Mouse (Mus musculus) kidney, embryonic 15.5 days (tissue): ENCODE results near the gene Btg3. TPM values are rescaled to one million over a fixed set of nuclear protein-coding genes. Genes with fewer than 3 reads are reported as not detected.

Experiments used
- ATAC-seq: fragments of 200-750 bp; cut with Nextera tagmentation; replicated peaks from 2 replicates; pipeline ENCODE4 v1.8.0; 2017; ENCODE audit warnings: moderate TSS enrichment; ENCODE audit not compliant: low FRiP score
- H3K27ac ChIP-seq: fragments of 300-500 bp; sonication (generic); 2 replicates; pipeline ENCODE4 v1.5.1; 2015; ENCODE audit warnings: mild to moderate bottlenecking, inconsistent platforms
- H3K27me3 ChIP-seq: fragments of 300-500 bp; sonication (generic); 2 replicates; pipeline ENCODE4 v1.6.1; 2015; ENCODE audit warnings: inconsistent platforms
- H3K36me3 ChIP-seq: fragments of 300-500 bp; sonication (generic); 2 replicates; pipeline ENCODE4 v1.6.1; 2015; ENCODE audit warnings: inconsistent platforms
- H3K4me1 ChIP-seq: fragments of 300-500 bp; sonication (generic); 2 replicates; pipeline ENCODE4 v1.6.1; 2015; ENCODE audit warnings: inconsistent platforms
- H3K4me2 ChIP-seq: fragments of 300-500 bp; sonication (generic); 2 replicates; pipeline ENCODE4 v1.6.1; 2015; ENCODE audit warnings: moderate library complexity, mild to moderate bottlenecking, inconsistent platforms
- H3K4me3 ChIP-seq: fragments of 300-500 bp; sonication (generic); replicated peaks from 2 replicates; pipeline ENCODE4 v1.5.1; 2015; ENCODE audit warnings: mild to moderate bottlenecking, inconsistent platforms
- H3K9ac ChIP-seq: fragments of 300-500 bp; sonication (generic); 2 replicates; pipeline ENCODE4 v1.6.1; 2015; ENCODE audit warnings: mild to moderate bottlenecking, inconsistent platforms
- H3K9me3 ChIP-seq: fragments of 300-500 bp; sonication (generic); replicated peaks from 2 replicates; pipeline ENCODE4 v1.6.1; 2016; ENCODE audit warnings: inconsistent platforms
- WGBS: fragments of 180-500 bp; shearing (Covaris S2); methylation state at CpG from one replicate; pipeline ENCODE4 v1.1.7; 2015; ENCODE audit warnings: mixed read lengths; 5-methylcytosine and 5-hydroxymethylcytosine counted together
- polyA plus RNA-seq: library from polyadenylated mRNA; unstranded; fragments of >200 nt; fragmentation: Nextera tagmentation; extraction: Ambion mirVana; gene quantifications from 2 replicates; pipeline ENCODE4 v1.2.1, GENCODE M21; 2015

The Btg3 gene
- polyA plus RNA-seq, 1 experiment from 2014 or later: 52.0 TPM

DNA sequence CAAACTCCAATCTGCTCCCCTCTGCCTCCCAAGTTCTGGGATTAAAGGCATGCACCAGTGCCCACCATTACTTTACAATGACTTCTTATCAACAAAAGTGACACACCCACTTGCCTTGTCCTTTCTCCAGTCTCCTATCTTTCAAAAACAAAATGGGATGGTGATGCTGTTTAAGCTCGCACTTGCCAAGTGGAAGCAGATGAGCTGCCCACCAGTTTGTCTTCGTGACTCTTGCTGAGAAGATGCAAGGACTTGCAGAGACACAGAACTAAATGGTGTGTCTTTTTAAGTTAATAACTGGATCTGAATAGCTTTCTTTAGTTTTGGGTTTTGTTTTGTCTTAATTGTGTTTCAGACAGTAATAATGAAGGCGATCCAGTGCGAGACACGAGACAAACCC is 34.2 kb downstream of the Btg3 start:
- H3K9ac ChIP-seq: no peak overlapping the region
- whole genome bisulfite sequencing: 91% methylated on average over 5 of the region's 5 CpGs
- H3K4me1 ChIP-seq: 0 out of 2 replicates have a peak, but pooled peaks cover 4% of the 10 kb centered on the region
- H3K27ac ChIP-seq: no peak overlapping the region
- H3K9me3 ChIP-seq: no peaks in the 10 kb centered on the region
- no peaks in the 10 kb centered on the region for H3K27me3 ChIP-seq
- no peak overlapping the region for H3K4me2 ChIP-seq
- no peaks in the 10 kb centered on the region for H3K36me3 ChIP-seq
- ATAC-seq: no peak
- H3K4me3 ChIP-seq: no peak overlapping the region

GRCm38 (mm10) chr16:78341356-78341755 is 35.6 kb downstream of the Btg3 start:
- ATAC-seq: no peak
- WGBS: 77% methylated on average over 4 of the region's 4 CpGs
- Histone ChIP-seq H3K4me3 (no peak overlapping the region), H3K36me3 (no peaks in the 10 kb centered on the region), H3K9me3 (no peaks in the 10 kb centered on the region), H3K4me2 (no peak overlapping the region), H3K4me1 (peaks cover 8% of the 10 kb centered on the region; the same call in 1 of the 2 replicates), H3K27ac (no peak overlapping the region), H3K27me3 (no peaks in the 10 kb centered on the region), H3K9ac (no peak overlapping the region)

DNA sequence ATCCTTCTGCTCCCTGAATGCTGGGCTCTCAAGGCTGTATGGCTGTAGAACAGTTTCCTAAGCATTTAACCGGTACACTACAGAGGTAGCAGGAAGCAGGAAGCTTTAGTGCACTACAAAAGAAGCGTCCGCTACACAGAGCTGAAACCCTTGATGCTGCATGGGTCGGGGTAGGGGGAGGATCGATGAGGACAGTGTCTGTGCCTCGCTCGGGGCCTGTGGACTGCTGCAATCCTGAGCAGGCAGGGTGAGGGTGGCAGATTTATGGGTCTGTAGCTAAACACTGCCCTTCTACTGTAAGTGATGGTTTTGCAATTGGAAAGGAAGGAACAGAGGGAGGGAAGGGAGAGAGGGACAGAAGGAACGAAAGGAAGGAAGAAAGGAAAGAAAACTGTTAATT is 39.8 kb downstream of the Btg3 start:
- H3K4me2 ChIP-seq: no peak overlapping the region
- H3K9ac ChIP-seq: no peak overlapping the region
- ATAC-seq: peak; percentile 82
- H3K36me3 ChIP-seq: peaks cover 39% of the 10 kb centered on the region
- WGBS: 17% methylated on average over 8 of the region's 8 CpGs
- H3K27me3 ChIP-seq: no peaks in the 10 kb centered on the region
- no peaks in the 10 kb centered on the region for H3K9me3 ChIP-seq
- H3K4me3 ChIP-seq: no peak overlapping the region
- peaks cover 4% of the 10 kb centered on the region; the same call in 1 of the 2 replicates for H3K4me1 ChIP-seq
- H3K27ac ChIP-seq: no peak overlapping the region

DNA sequence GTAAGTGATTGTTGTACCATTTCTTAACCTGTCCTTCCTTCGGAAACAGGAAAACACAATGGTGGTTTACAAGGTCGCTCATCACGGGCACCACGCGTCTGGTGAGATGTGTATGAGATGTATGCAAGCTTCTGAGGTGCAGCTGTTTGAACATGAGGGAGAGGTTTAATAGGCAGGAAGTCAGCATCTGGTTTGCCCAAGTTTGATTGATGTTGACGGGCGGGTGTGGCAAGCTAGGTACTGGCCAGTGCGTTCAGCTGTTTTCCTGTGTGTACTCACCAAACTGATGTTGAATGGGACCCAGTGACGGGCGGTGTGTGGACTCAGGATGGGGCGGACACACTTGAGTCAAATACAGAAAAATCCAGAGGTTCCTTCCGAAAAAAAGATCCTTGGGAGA is 49.0 kb downstream of the Btg3 start:
- no peak for ATAC-seq

GRCm38 (mm10) chr16:78327562-78327961 is 49.4 kb downstream of the Btg3 start:
- no peak for ATAC-seq
- no peak overlapping the region for H3K4me2 ChIP-seq
- no peak overlapping the region for H3K27ac ChIP-seq
- peaks cover 46% of the 10 kb centered on the region for H3K36me3 ChIP-seq
- WGBS: 72% methylated on average over 7 of the region's 7 CpGs
- H3K27me3 ChIP-seq: no peaks in the 10 kb centered on the region
- no peak overlapping the region for H3K4me3 ChIP-seq
- no peaks in the 10 kb centered on the region for H3K9me3 ChIP-seq
- no peaks in the 10 kb centered on the region for H3K4me1 ChIP-seq
- H3K9ac ChIP-seq: no peak overlapping the region

More for the DNA sequence above, 49.0 kb downstream of the Btg3 start:
- Histone ChIP-seq H3K9me3 (no peaks in the 10 kb centered on the region), H3K27me3 (no peaks in the 10 kb centered on the region), H3K4me1 (no peaks in the 10 kb centered on the region), H3K4me3 (no peak overlapping the region), H3K4me2 (no peak overlapping the region), H3K27ac (no peak overlapping the region), H3K36me3 (peaks cover 50% of the 10 kb centered on the region), H3K9ac (no peak overlapping the region)
- WGBS: 92% methylated on average over 12 of the region's 12 CpGs

GRCm38 (mm10) chr16:78325972-78326848 is 50.8 kb downstream of the Btg3 start:
- WGBS: 76% methylated on average over 27 of the region's 27 CpGs
- Histone ChIP-seq H3K4me3 (no peak overlapping the region), H3K4me2 (0 out of 2 replicates have a peak overlapping the region, but pooled peaks have one; percentile 3), H3K9ac (no peak overlapping the region), H3K27ac (no peak overlapping the region), H3K9me3 (no peaks in the 10 kb centered on the region), H3K27me3 (no peaks in the 10 kb centered on the region), H3K4me1 (0 out of 2 replicates have a peak, but pooled peaks cover 7% of the 10 kb centered on the region), H3K36me3 (peaks cover 41% of the 10 kb centered on the region)
- ATAC-seq: 0 out of 2 replicates have a peak, but pooled peaks have one; percentile 19

DNA sequence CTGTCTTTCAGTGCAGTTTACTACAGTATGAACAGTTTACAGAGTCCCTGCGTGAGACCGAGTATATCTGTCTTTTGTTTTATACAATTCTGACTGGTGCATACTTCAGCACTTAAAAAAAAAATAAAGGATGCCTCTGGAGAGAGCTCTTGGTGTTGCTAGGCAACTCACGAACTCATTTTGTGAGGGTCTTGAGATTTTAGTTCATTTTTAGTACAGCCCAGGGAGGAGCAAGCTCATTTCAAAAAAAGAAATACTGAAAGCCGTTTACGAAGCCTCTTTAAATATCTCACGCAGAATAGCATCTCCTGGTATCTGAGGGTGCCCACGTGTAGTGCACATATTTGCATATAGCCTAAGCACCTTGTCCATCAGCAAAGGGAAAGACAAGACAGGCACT is 54.9 kb downstream of the Btg3 start:
- H3K9ac ChIP-seq: no peak overlapping the region
- ATAC-seq: no peak
- H3K36me3 ChIP-seq: peaks cover 19% of the 10 kb centered on the region
- H3K27me3 ChIP-seq: no peaks in the 10 kb centered on the region
- no peak overlapping the region for H3K27ac ChIP-seq
- no peak overlapping the region for H3K4me3 ChIP-seq
- H3K4me1 ChIP-seq: 0 out of 2 replicates have a peak, but pooled peaks cover 13% of the 10 kb centered on the region
- no peak overlapping the region for H3K4me2 ChIP-seq
- no peaks in the 10 kb centered on the region for H3K9me3 ChIP-seq
- 58% methylated on average over 7 of the region's 7 CpGs for WGBS

- no peak overlapping the region for H3K4me3 ChIP-seq
- no peak overlapping the region for H3K9ac ChIP-seq
- H3K36me3 ChIP-seq: peaks cover 13% of the 10 kb centered on the region
- no peaks in the 10 kb centered on the region for H3K27me3 ChIP-seq
- peak; percentile 55; the same call in 1 of the 2 replicates for ATAC-seq
- 20% methylated on average over 7 of the region's 7 CpGs for WGBS
- 0 out of 2 replicates have a peak, but pooled peaks cover 13% of the 10 kb centered on the region for H3K4me1 ChIP-seq
- H3K9me3 ChIP-seq: no peaks in the 10 kb centered on the region
- H3K27ac ChIP-seq: no peak overlapping the region
- no peak overlapping the region for H3K4me2 ChIP-seq
Observed at GRCm38 (mm10) chr16:78321559-78321958, 55.4 kb downstream of the Btg3 start.

DNA sequence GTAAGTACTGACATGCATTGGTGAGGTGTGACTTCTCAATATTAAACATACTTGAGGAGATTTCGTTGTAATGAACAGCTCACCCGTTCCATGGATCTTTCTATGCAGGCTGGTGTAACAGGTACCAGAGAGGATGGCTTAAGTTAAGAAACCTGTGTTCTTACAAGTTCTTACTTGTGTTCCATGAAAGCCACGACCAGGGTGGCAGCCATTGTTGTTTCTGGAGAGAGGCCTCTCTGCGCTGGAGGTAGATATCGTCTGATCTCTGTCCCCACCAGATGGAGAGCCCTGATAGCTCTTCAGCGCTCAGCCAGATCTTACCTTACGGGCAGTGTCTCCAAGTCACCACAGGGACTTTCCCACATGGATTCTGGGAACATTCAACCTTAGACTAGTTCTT is 57.3 kb downstream of the Btg3 start:
- Histone ChIP-seq H3K36me3 (no peaks in the 10 kb centered on the region), H3K4me1 (0 out of 2 replicates have a peak, but pooled peaks cover 13% of the 10 kb centered on the region), H3K9me3 (no peaks in the 10 kb centered on the region), H3K27me3 (no peaks in the 10 kb centered on the region), H3K9ac (no peak overlapping the region), H3K4me3 (no peak overlapping the region), H3K27ac (no peak overlapping the region), H3K4me2 (no peak overlapping the region)
- WGBS: 75% methylated on average over 7 of the region's 7 CpGs
- ATAC-seq: no peak

DNA sequence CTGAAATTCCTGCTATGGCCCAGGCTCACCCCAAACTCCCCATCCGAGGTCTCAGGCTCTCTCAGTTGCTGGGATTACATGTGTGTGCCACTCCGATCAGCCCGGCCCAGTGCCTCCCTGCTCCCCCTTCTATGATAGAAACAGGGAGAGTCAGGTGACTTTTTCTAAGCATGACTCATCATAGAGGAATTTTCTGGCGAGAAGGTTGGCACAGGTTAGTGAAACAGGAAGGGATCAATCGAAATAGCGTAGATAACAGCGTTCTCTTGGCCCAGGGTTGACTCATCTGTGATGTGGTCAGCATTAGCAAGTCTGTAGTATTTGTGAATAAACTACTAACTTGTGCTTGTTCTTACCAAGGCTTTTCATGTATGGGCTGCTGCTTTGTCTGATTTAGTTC is 59.0 kb downstream of the Btg3 start:
- 70% methylated on average over 7 of the region's 7 CpGs for WGBS
- no peaks in the 10 kb centered on the region for H3K36me3 ChIP-seq
- no peak overlapping the region for H3K4me3 ChIP-seq
- ATAC-seq: no peak
- H3K4me1 ChIP-seq: 0 out of 2 replicates have a peak, but pooled peaks cover 17% of the 10 kb centered on the region
- no peak overlapping the region for H3K9ac ChIP-seq
- no peaks in the 10 kb centered on the region for H3K9me3 ChIP-seq
- no peak overlapping the region for H3K4me2 ChIP-seq
- no peak overlapping the region for H3K27ac ChIP-seq
- H3K27me3 ChIP-seq: no peaks in the 10 kb centered on the region

GRCm38 (mm10) chr16:78316849-78317248 is 60.1 kb downstream of the Btg3 start:
- no peak overlapping the region for H3K9ac ChIP-seq
- 91% methylated on average over 9 of the region's 9 CpGs for WGBS
- no peak overlapping the region for H3K4me3 ChIP-seq
- H3K4me1 ChIP-seq: 0 out of 2 replicates have a peak, but pooled peaks cover 14% of the 10 kb centered on the region
- H3K36me3 ChIP-seq: no peaks in the 10 kb centered on the region
- no peak overlapping the region for H3K27ac ChIP-seq
- ATAC-seq: no peak
- H3K27me3 ChIP-seq: no peaks in the 10 kb centered on the region
- no peaks in the 10 kb centered on the region for H3K9me3 ChIP-seq
- no peak overlapping the region for H3K4me2 ChIP-seq

DNA sequence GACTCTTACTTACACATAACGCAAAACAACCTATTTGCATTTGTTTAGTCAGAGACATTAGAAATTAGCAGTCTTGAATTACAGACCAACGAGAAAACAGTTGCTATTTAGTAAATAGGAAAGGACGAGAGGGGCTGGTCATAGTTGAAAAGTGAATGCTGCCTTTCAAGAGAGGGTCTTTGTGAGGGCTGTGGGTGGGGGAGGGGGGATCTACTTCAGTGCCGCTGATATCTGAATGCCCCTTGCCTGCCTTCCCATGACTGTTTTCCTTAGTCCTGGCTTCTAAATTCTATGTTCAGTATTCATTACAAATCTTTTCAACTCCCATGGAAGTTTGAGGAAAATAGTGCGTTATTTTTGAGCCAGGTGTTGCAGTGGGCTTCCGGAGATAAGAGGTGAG is 63.0 kb downstream of the Btg3 start:
- ATAC-seq: no peak
- Histone ChIP-seq H3K4me3 (no peak overlapping the region), H3K9ac (no peak overlapping the region), H3K27me3 (no peaks in the 10 kb centered on the region), H3K27ac (no peak overlapping the region), H3K4me2 (no peak overlapping the region), H3K36me3 (no peaks in the 10 kb centered on the region), H3K9me3 (no peaks in the 10 kb centered on the region), H3K4me1 (0 out of 2 replicates have a peak, but pooled peaks cover 10% of the 10 kb centered on the region)
- WGBS: 75% methylated on average over 6 of the region's 6 CpGs
